Mouse (Mus musculus) liver, embryonic 16.5 days (tissue): ENCODE data around the gene Tacr2. TPM values are rescaled to one million over a fixed set of nuclear protein-coding genes. Genes with fewer than 3 reads are reported as not detected.
A peak's percentile ranks its signal among the peaks of the same experiment; 100 is the strongest.

Experiments used
- ATAC-seq: fragments of 200-750 bp; cut with Nextera tagmentation; 2 replicates; pipeline ENCODE4 v1.8.0; 2017; ENCODE audit warnings: low read depth, mild to moderate bottlenecking, moderate number of reproducible peaks, moderate library complexity
- H3K27ac ChIP-seq: fragments of 300-500 bp; sonication (generic); 2 replicates; pipeline ENCODE4 v1.5.1; 2014; ENCODE audit warnings: mild to moderate bottlenecking, low read length
- H3K27me3 ChIP-seq: fragments of 300-500 bp; sonication (generic); 2 replicates; pipeline ENCODE4 v1.6.1; 2014; ENCODE audit warnings: low read depth, low read length, mixed read lengths; ENCODE audit not compliant: control insufficient read depth, insufficient read depth
- H3K36me3 ChIP-seq: fragments of 300-500 bp; sonication (generic); 2 replicates; pipeline ENCODE4 v1.6.1; 2014; ENCODE audit warnings: mild to moderate bottlenecking; ENCODE audit not compliant: control insufficient read depth, insufficient read depth
- H3K4me1 ChIP-seq: fragments of 300-500 bp; sonication (generic); 2 replicates; pipeline ENCODE4 v1.6.1; 2014; ENCODE audit warnings: low read depth, low read length, mixed read lengths; ENCODE audit not compliant: control insufficient read depth
- H3K4me2 ChIP-seq: fragments of 300-500 bp; sonication (generic); 2 replicates; pipeline ENCODE4 v1.6.1; 2014; ENCODE audit warnings: low read depth, low read length, mixed read lengths
- H3K4me3 ChIP-seq: fragments of 300-500 bp; sonication (generic); 2 replicates; pipeline ENCODE4 v1.5.1; 2014; ENCODE audit warnings: low read depth, mild to moderate bottlenecking, low read length
- H3K9ac ChIP-seq: fragments of 300-500 bp; sonication (generic); 2 replicates; pipeline ENCODE4 v1.6.1; 2014; ENCODE audit warnings: low read depth, low read length
- H3K9me3 ChIP-seq: fragments of 300-500 bp; sonication (generic); replicated peaks from 2 replicates; pipeline ENCODE4 v1.6.1; 2016; ENCODE audit warnings: low read length; ENCODE audit not compliant: control insufficient read depth
- WGBS: fragments of 180-500 bp; shearing (Covaris S2); extraction: QIAGEN DNeasy Blood & Tissue Kit; methylation state at CpG from one replicate; pipeline ENCODE4 v1.1.7; 2014; ENCODE audit not compliant: insufficient replicate concordance; 5-methylcytosine and 5-hydroxymethylcytosine counted together
- polyA plus RNA-seq: library from polyadenylated mRNA; unstranded; fragments of >200 nt; fragmentation: Nextera tagmentation; extraction: Ambion mirVana; gene quantifications from 2 replicates; pipeline ENCODE4 v1.2.1, GENCODE M21; 2015

Gene Tacr2
- polyA plus RNA-seq, 1 experiment from 2014 or later: 0.07 TPM

DNA sequence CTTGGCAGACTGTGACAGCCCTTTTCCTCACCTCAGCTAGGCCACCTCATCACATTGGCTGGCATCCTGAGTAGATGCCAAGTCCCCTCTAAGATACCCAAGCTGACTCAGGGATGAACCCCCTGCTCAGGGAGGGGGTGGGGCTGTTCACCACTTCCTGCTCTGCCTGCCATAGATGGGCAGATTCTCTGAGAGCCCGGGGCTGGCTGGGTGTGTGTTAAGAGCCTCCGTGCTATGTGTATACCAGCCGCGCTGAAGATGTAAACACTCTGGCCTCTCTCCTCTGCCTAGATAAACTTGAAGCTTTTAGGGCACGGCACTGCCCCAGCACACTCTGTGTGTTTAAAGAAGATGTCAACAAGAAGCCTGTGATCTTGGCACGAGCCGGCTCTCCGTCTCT lies 4.4 kb upstream of the Tacr2 start:
- H3K4me1 ChIP-seq: no peaks in the 10 kb centered on the region
- H3K27ac ChIP-seq: no peak overlapping the region

DNA sequence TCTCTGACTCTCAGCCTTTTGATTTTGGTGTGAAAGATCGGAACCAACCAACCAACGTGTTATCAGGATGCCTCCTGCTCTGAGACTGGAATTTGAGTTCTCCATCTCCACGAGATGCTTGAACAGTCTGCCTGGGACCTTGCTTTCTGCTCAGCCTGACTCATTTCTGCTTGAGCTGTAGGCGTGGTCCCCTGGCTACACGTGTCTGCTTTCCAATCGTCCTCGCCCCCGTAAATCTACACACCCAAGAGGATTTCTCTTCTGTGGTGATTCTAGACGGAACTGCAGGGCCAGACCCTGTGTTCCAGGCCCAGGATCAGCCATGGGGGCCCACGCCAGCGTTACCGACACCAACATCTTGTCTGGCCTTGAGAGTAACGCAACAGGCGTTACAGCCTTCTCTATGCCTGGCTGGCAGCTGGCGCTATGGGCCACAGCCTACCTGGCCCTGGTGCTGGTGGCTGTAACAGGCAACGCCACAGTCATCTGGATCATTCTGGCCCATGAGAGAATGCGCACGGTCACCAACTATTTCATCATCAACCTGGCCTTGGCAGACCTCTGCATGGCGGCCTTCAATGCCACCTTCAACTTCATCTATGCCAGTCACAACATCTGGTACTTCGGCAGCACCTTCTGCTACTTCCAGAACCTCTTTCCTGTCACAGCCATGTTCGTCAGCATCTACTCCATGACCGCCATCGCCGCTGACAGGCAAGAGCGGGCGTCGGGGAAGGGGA lies 428 bp downstream of the Tacr2 start:
- Histone ChIP-seq H3K9me3 (no peaks in the 10 kb centered on the region), H3K36me3 (no peaks in the 10 kb centered on the region), H3K4me1 (no peaks in the 10 kb centered on the region), H3K9ac (no peak overlapping the region), H3K4me2 (no peak overlapping the region), H3K4me3 (no peak overlapping the region), H3K27me3 (no peaks in the 10 kb centered on the region), H3K27ac (no peak overlapping the region)
- 72% methylated on average over 27 of the region's 27 CpGs for WGBS
- no peak for ATAC-seq

More for the DNA sequence above, 4.4 kb upstream of the Tacr2 start:
- H3K9me3 ChIP-seq: no peaks in the 10 kb centered on the region
- H3K4me3 ChIP-seq: no peak overlapping the region
- no peak for ATAC-seq
- no peaks in the 10 kb centered on the region for H3K27me3 ChIP-seq
- no peak overlapping the region for H3K9ac ChIP-seq
- no peak overlapping the region for H3K4me2 ChIP-seq
- WGBS: 18% methylated on average over 8 of the region's 8 CpGs
- H3K36me3 ChIP-seq: no peaks in the 10 kb centered on the region

DNA sequence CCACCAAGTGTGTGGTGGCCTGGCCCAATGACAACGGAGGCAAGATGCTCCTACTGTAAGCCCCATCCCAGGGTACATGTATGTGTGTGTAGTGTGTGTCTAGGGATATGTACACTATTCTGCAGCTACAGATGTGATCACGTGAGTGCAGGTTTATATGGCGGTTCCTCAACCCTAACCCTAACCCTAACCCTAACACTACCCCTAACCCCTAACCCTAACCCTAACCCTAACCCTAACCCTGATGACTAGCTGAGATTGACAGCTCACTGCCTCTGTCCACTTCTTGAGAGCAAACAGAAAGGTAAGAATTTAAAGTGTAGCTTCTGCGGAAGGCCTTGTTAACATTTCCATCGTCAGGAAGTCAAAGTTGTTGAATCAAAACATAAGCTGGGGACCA lies 6.1 kb downstream of the Tacr2 start:
- H3K4me1 ChIP-seq: no peaks in the 10 kb centered on the region; the same call in 1 of the 2 replicates
- no peaks in the 10 kb centered on the region for H3K36me3 ChIP-seq
- no peaks in the 10 kb centered on the region for H3K9me3 ChIP-seq
- H3K4me2 ChIP-seq: no peak overlapping the region
- ATAC-seq: no peak
- H3K4me3 ChIP-seq: no peak overlapping the region
- H3K27me3 ChIP-seq: no peaks in the 10 kb centered on the region
- H3K9ac ChIP-seq: no peak overlapping the region
- 81% methylated on average over 5 of the region's 5 CpGs for WGBS
- H3K27ac ChIP-seq: no peak overlapping the region

DNA sequence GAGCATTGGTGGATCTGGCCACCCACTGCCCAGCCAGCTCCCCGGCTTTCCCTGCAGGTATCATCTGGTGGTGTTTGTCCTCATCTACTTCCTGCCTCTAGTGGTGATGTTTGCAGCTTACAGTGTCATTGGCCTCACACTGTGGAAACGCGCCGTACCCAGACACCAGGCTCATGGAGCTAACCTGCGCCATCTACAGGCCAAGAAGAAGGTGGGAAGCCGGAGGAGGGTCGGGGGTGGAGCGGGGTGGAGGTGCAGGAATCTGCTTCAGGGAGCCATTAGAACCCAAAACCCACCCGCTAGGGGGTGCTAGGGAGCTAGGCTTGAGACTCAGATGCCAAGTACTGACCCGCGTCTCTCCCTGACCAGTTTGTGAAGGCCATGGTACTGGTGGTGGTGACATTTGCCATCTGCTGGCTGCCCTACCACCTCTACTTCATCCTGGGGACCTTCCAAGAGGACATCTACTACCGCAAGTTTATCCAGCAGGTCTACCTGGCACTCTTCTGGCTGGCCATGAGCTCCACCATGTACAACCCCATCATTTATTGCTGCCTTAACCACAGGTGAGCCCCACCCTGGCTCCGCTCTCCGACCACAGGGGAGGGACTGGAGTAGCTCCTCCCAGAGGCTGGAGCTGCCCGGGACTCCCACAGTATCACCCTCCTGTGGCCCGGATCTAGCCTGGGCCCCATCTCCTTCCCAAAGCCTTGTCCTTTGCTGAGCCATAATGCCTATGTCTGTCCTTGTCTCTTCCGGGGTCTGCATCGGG lies 9.1 kb downstream of the Tacr2 start:
- Histone ChIP-seq H3K27me3 (no peaks in the 10 kb centered on the region), H3K9ac (no peak overlapping the region), H3K4me3 (no peak overlapping the region), H3K4me2 (peak overlapping the region; percentile 12; the same call in 1 of the 2 replicates), H3K9me3 (no peaks in the 10 kb centered on the region), H3K4me1 (no peaks in the 10 kb centered on the region; the same call in 1 of the 2 replicates), H3K36me3 (no peaks in the 10 kb centered on the region), H3K27ac (no peak overlapping the region)
- ATAC-seq: peak; percentile 80
- WGBS: 13% methylated on average over 18 of the region's 18 CpGs

DNA sequence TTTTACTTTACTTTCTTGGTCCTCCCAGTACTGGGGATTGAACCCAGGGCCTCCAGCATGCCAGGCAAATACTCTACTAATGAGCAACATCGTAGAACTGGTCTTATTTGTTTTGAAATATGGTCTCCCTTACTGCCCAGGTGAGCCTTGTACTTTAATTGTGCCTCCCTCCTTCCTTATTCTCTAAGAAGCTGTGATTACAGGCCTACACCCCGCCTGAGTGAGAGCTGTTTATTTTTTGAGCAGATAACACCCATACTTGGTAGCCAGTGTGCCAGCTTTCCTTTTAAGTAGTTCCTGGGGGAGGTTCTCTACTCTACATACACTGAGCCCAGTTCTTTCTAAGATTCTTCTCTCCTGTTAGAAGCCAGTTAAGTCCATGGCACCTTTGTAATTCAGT lies 12.1 kb downstream of the Tacr2 start:
- 26% methylated on average over 2 of the region's 2 CpGs for WGBS
- Histone ChIP-seq H3K36me3 (peaks cover 6% of the 10 kb centered on the region), H3K4me3 (no peak overlapping the region), H3K27ac (no peak overlapping the region), H3K9me3 (no peaks in the 10 kb centered on the region), H3K9ac (no peak overlapping the region), H3K27me3 (no peaks in the 10 kb centered on the region), H3K4me2 (no peak overlapping the region), H3K4me1 (no peaks in the 10 kb centered on the region; the same call in 1 of the 2 replicates)
- no peak for ATAC-seq

DNA sequence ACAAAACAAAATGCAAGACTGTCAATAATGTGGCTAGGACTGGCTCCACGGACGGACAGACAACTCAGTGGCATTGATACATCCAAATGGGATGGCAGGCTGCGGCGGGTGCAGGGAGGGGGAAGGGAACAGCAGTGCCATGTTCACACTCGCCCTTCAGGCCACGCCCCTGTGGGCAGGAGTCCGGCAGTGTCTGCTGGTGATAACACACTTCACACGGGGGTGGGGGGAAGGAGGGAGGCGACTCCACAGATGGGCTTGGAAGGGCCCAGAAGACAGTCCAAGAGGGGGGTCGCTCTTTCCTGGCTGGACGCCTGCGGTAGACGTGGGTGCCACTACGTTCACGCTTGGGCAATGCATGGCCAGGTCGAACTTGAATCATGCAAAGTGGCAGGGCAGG lies 17.0 kb downstream of the Tacr2 start:
- Histone ChIP-seq H3K27ac (no peak overlapping the region), H3K4me1 (no peaks in the 10 kb centered on the region), H3K9me3 (no peaks in the 10 kb centered on the region), H3K27me3 (no peaks in the 10 kb centered on the region), H3K4me3 (no peak overlapping the region), H3K9ac (no peak overlapping the region), H3K36me3 (peaks cover 50% of the 10 kb centered on the region), H3K4me2 (no peak overlapping the region)
- no peak for ATAC-seq
- WGBS: 57% methylated on average over 16 of the region's 16 CpGs

DNA sequence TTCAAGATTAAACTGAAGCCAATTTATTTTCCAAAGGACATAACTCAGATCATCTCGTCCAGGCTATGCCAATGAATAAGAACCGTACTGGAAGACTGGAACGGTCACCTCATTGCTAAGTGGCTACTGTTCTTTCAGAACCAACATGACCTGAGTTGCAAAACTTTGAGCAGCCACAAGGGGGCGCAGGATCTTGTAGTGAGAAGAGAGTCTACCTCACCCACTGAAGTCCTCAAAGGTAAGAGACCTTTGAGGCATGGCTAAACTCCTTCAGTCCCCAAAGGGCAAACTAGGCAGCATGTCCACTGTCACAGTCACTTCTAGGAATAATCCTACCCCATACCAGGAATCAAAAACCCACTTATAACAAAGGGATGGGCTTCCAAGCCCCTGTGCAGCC lies 23.0 kb downstream of the Tacr2 start:
- Histone ChIP-seq H3K27ac (no peak overlapping the region), H3K9me3 (no peaks in the 10 kb centered on the region), H3K27me3 (no peaks in the 10 kb centered on the region), H3K4me3 (no peak overlapping the region), H3K9ac (no peak overlapping the region), H3K36me3 (peaks cover 71% of the 10 kb centered on the region), H3K4me2 (no peak overlapping the region), H3K4me1 (no peaks in the 10 kb centered on the region)
- 34% methylated on average over 4 of the region's 4 CpGs for WGBS
- ATAC-seq: no peak; the same call in 1 of the 2 replicates

DNA sequence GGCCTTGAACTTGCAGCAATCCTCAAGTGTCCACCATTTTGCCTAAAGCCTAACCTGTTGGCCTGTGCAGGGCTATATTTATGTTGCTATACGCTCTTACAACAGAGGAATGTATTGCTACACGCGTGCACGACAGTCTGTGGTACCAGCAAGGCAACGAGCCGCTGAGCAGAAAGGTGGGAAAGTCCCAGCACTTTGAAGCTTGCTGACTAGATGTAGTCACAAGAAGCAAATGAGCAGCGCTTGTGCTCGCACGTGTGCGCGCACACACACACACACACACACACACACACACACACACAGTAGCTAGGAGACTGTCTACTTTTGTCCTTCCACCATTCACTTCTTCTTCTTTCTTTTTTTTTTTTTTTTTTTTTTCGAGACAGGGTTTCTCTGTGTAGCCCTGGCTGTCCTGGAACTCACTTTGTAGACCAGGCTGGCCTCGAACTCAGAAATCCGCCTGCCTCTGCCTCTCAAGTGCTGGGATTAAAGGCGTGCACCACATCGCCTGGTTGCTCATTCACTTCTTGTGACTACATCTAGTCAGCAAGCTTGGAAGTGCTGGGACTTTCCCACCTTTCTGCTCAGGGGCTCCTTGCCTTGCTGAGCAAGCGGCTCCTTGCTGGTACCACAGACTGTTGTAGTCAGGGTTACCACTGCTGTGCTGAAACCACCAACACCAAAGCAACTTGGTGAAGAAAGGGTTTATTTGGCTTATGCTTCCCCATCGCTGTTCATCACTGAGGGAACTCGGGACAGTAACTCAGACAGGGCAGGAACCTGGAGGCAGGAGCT lies 25.5 kb downstream of the Tacr2 start:
- H3K9ac ChIP-seq: no peak overlapping the region
- no peak overlapping the region for H3K4me2 ChIP-seq
- peaks cover 76% of the 10 kb centered on the region for H3K36me3 ChIP-seq
- no peaks in the 10 kb centered on the region for H3K4me1 ChIP-seq
- H3K9me3 ChIP-seq: no peaks in the 10 kb centered on the region
- H3K27ac ChIP-seq: no peak overlapping the region
- H3K27me3 ChIP-seq: no peaks in the 10 kb centered on the region
- no peak for ATAC-seq
- WGBS: 93% methylated on average over 18 of the region's 19 CpGs
- H3K4me3 ChIP-seq: no peak overlapping the region
